Mouse (Mus musculus): Measurements from ENCODE around the gene Epb42. TPM values are rescaled to one million over a fixed set of nuclear protein-coding genes. Genes with fewer than 3 reads are reported as not detected.
"Not testable (repeated sequence)": the region's sequence is repeated elsewhere in the genome, so short reads cannot be mapped to it uniquely, and the experiment has no call there.

The Epb42 gene
- polyA plus RNA-seq, 1 experiment from 2014 or later: 7.6 TPM

DNA sequence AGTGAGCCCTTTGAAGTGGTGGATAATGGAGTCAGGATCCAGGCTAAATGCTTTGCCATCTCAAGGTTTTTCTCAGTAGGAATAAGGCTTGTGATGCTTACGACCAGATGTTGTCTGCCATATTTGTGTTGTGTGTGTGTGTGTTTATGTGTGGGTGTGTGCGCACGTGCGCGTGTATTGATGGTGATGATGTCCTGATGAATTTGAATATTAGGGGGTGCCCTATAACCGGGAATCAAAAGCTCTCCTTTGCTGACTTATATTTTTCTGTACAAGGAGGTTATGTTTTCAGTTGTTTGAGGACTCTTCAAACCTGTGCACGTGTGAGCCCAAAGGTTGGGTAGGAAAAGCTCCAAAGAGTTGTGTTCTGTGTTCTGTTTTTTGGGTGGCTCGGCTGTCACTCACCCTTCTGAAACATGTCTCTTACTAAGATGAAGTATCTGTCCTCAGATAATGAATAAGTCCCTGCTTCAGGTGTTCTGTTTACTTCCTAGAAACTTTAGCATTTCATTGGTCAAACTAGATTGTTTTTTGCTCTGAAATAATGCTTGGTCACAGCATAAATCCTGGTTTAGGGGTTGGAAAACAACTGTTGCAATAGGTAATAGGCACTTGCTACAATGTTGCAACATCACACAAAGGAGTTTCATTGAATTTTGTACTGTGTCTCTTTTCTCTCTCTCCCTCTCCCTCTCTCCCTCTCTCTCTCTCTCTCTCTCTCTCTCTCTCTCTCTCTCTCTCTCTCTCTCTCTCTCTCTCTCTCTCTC, 58.8 kb downstream of the Epb42 start:
- Histone ChIP-seq H3K36me3 (ENCODE audit: control insufficient read depth, insufficient read depth, low read length) (no peaks in the 10 kb centered on the region), H3K27me3 (ENCODE audit: control insufficient read depth, insufficient read depth, low read length) (no peaks in the 10 kb centered on the region), H3K9ac (ENCODE audit: low read length) (no peak overlapping the region), H3K27ac (ENCODE audit: low read depth, low read length) (no peak overlapping the region), H3K9me3 (ENCODE audit: control insufficient read depth, low read length) (no peaks in the 10 kb centered on the region), H3K4me2 (ENCODE audit: low read depth, low read length, severe bottlenecking) (peak overlapping the region; percentile 95), H3K4me3 (ENCODE audit: low read depth, low read length) (peak overlapping the region; percentile 77), H3K4me1 (replicated peaks; ENCODE audit: control insufficient read depth, insufficient read depth, low read length) (no peaks in the 10 kb centered on the region)
- WGBS: 80% methylated on average over 8 of the region's 8 CpGs
- ATAC-seq (replicated peaks; ENCODE audit: low FRiP score) (no peak), DNase-seq (ENCODE audit: low spot score) (no peak)

DNA sequence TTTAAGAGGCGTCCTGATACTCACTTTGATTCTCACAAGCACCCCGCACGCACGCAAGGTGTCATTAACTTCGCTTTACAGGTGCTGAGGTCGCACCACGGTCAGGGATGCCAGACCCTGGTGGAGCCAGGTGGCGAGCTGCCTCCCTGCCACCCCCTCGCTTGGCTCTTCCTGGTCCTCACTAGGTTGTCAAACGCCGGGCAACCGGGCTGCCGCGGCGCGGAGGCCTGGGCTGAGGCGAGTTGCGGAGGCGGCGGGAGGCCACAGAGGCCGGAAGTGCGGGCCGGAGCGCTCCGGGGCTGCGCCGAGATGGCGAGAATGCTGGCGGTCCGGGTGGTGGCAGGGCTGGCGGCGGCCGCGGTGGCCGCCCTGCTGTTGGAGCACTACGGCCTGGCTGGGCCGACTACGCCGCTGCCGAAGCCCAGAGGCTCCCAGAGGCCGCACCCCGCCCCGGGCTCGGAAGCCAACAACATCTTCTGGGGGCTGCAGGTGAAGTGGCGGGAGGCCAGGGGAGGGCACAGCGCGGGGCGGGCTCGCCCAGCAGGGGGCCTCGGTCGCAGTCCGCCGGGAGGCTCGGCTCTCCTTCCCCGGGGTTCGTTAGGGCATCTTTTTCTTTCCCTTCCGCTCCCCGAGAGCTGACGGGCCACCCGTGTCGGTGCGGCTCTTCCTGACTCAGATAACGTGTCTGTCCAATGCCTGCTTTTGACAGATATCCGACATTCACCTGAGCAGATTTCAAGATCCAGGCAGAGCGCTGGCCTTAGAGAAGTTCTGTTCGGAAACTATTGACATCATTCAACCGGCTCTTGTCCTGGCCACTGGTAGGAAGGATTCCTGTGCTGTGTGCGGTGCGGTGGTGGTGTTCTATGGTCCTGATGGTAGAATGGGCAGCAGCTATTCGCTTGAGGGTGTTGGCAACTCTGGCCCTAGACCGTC, 59.6 kb downstream of the Epb42 start, which contains the start of gene Tmem62:
Gene Tmem62 (plus strand): TSS at position 28 of the 936 bp plus-strand sequence.
- Histone ChIP-seq H3K9ac (ENCODE audit: low read length) (peak within 1 kb of the TSS; percentile 88), H3K4me3 (ENCODE audit: low read depth, low read length) (peak within 1 kb of the TSS; percentile 77), H3K4me2 (ENCODE audit: low read depth, low read length, severe bottlenecking) (peak within 1 kb of the TSS; percentile 95), H3K36me3 (ENCODE audit: control insufficient read depth, insufficient read depth, low read length) (no peaks in the 10 kb centered on the region), H3K4me1 (replicated peaks; ENCODE audit: control insufficient read depth, insufficient read depth, low read length) (no peaks in the 10 kb centered on the region), H3K27ac (ENCODE audit: low read depth, low read length) (no peak within 1 kb of the TSS), H3K9me3 (ENCODE audit: control insufficient read depth, low read length) (no peaks in the 10 kb centered on the region), H3K27me3 (ENCODE audit: control insufficient read depth, insufficient read depth, low read length) (no peaks in the 10 kb centered on the region)
- DNase-seq (ENCODE audit: low spot score) (peak; percentile 78), ATAC-seq (replicated peaks; ENCODE audit: low FRiP score) (peak; percentile 65)
- under 1% methylated on average over 67 of the region's 71 CpGs for WGBS

DNA sequence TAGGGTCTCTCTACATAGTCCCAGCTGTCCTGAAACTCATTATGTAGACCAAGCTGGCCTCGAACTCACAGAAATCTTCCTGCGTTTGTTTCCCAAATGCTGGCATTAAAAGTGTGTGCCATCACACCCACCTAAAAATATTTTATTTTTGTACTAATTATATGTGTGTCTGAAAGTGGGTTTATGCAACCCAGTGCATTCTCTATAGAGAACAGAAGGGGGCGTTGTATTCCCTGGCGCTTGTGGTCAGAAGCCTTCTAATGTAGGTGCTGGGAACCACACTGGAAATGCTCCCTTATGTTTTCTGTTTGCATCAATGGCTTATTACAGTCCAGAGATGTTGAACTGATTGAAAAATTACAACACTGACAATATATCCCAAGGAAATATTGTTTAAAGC, 60.6 kb downstream of the Epb42 start:
- H3K9ac ChIP-seq (ENCODE audit: low read length): no peak overlapping the region
- H3K9me3 ChIP-seq (ENCODE audit: control insufficient read depth, low read length): no peaks in the 10 kb centered on the region
- WGBS: 39% methylated on average over 4 of the region's 4 CpGs
- H3K36me3 ChIP-seq (ENCODE audit: control insufficient read depth, insufficient read depth, low read length): no peaks in the 10 kb centered on the region
- no peaks in the 10 kb centered on the region for H3K4me1 ChIP-seq (replicated peaks; ENCODE audit: control insufficient read depth, insufficient read depth, low read length)
- no peak for DNase-seq (ENCODE audit: low spot score)
- no peaks in the 10 kb centered on the region for H3K27me3 ChIP-seq (ENCODE audit: control insufficient read depth, insufficient read depth, low read length)
- H3K27ac ChIP-seq (ENCODE audit: low read depth, low read length): no peak overlapping the region
- ATAC-seq (replicated peaks; ENCODE audit: low FRiP score): no peak
- no peak overlapping the region for H3K4me2 ChIP-seq (ENCODE audit: low read depth, low read length, severe bottlenecking)
- no peak overlapping the region for H3K4me3 ChIP-seq (ENCODE audit: low read depth, low read length)

DNA sequence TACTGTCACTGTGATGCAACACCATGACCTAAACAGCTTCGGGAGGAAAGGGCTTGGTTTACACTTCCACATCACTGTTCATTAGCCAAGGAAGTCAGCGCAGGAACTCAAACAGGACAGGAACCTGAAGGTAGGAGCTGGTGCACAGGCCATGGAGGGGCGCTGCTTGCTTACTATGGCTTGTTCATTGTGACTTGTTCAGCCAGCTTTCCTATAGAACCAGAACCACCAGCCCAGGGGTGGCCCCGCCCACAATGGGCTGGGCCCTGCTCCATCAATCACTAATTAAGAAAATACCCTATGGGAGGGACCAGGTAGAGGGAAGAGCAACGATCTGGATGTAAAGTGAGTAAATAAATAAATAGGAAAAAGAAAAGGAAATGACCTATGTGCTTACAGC, 63.9 kb downstream of the Epb42 start:
- Histone ChIP-seq H3K27ac (ENCODE audit: low read depth, low read length) (no peak overlapping the region), H3K9ac (ENCODE audit: low read length) (no peak overlapping the region), H3K9me3 (ENCODE audit: control insufficient read depth, low read length) (no peaks in the 10 kb centered on the region), H3K4me2 (ENCODE audit: low read depth, low read length, severe bottlenecking) (no peak overlapping the region), H3K36me3 (ENCODE audit: control insufficient read depth, insufficient read depth, low read length) (no peaks in the 10 kb centered on the region), H3K4me1 (replicated peaks; ENCODE audit: control insufficient read depth, insufficient read depth, low read length) (no peaks in the 10 kb centered on the region; the same call in 1 of the 2 replicates), H3K27me3 (ENCODE audit: control insufficient read depth, insufficient read depth, low read length) (no peaks in the 10 kb centered on the region), H3K4me3 (ENCODE audit: low read depth, low read length) (no peak overlapping the region)
- DNase-seq (ENCODE audit: low spot score) (no peak), ATAC-seq (replicated peaks; ENCODE audit: low FRiP score) (no peak)
- WGBS: 16% methylated on average over 5 of the region's 5 CpGs

DNA sequence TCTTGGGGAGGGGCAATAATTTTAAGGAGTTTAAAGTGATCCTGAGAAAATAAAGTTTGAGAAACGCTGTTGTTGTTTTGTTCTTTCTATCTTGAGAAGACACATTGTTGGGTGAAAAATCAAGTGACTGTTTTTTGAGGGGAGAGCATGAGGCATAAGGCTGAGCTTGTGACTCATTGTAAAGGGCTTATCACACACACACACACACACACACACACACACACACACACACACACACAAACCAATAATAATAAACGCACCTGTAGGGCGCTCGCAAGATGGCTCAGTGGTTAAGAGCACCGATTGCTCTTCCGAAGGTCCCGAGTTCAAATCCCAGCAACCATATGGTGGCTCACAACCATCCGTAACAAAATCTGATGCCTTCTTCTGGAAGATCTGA, 64.6 kb downstream of the Epb42 start:
- H3K27ac ChIP-seq (ENCODE audit: low read depth, low read length); H3K9ac ChIP-seq (ENCODE audit: low read length); ATAC-seq (replicated peaks; ENCODE audit: low FRiP score); H3K27me3 ChIP-seq (ENCODE audit: control insufficient read depth, insufficient read depth, low read length); DNase-seq (ENCODE audit: low spot score); H3K4me2 ChIP-seq (ENCODE audit: low read depth, low read length, severe bottlenecking); H3K9me3 ChIP-seq (ENCODE audit: control insufficient read depth, low read length); H3K4me3 ChIP-seq (ENCODE audit: low read depth, low read length); H3K4me1 ChIP-seq (replicated peaks; ENCODE audit: control insufficient read depth, insufficient read depth, low read length); H3K36me3 ChIP-seq (ENCODE audit: control insufficient read depth, insufficient read depth, low read length): not testable (repeated sequence)
- 95% methylated on average over 8 of the region's 8 CpGs for WGBS

DNA sequence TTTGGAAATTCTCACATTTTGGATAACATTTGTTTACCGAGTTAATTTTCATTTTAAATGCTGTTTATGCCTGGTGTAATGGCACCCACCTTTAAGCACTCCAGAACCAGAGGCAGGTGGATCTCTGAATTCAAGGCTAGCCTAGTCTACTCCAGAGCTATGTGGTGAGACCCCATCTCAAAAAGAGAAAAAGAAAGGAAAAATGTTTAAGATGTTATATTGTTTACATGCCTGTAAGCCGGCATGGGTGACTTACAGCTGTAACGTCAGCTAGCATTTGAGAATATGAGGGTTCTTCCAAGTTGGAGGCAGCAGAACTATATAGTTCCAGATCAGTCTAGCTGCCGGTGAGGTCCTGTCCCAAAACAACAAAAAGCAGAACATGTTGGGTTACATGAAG, 65.1 kb downstream of the Epb42 start:
- no peak overlapping the region for H3K9ac ChIP-seq (ENCODE audit: low read length)
- no peaks in the 10 kb centered on the region for H3K9me3 ChIP-seq (ENCODE audit: control insufficient read depth, low read length)
- no peak overlapping the region for H3K4me2 ChIP-seq (ENCODE audit: low read depth, low read length, severe bottlenecking)
- no peak for DNase-seq (ENCODE audit: low spot score)
- no peak for ATAC-seq (replicated peaks; ENCODE audit: low FRiP score)
- WGBS: 95% methylated on average over 4 of the region's 4 CpGs
- H3K36me3 ChIP-seq (ENCODE audit: control insufficient read depth, insufficient read depth, low read length): no peaks in the 10 kb centered on the region
- H3K27me3 ChIP-seq (ENCODE audit: control insufficient read depth, insufficient read depth, low read length): no peaks in the 10 kb centered on the region
- H3K4me3 ChIP-seq (ENCODE audit: low read depth, low read length): no peak overlapping the region
- no peaks in the 10 kb centered on the region; the same call in 1 of the 2 replicates for H3K4me1 ChIP-seq (replicated peaks; ENCODE audit: control insufficient read depth, insufficient read depth, low read length)
- H3K27ac ChIP-seq (ENCODE audit: low read depth, low read length): no peak overlapping the region

DNA sequence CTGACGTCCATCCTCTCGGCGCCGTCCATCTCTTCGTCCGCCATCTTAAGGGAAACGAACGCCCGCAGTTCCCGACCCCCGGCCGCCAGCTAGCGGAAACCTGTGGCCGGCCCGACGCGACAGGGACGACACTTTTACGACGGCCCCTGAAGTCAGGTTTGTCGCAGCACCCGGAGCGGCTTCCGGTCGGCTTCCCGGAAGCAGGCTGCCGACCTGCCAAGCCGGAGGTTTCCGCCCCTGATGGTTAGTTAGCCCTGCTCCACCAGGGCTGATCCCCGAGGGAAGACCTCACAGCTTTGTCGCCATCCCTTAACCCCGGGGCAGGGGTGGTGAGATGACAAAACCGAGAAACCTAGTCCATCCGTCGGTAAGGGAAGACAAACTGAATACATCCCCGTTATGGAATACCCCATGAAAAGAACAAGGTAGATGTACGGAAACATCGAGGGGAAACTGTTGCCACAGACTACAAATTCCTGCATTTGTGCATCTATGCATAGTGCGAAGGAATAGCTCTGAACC, 66.3 kb downstream of the Epb42 start, which contains the start of gene Ubr1:
Gene Ubr1 (minus strand): TSS at position 157 of the 522 bp plus-strand sequence.
- peak; percentile 88 for ATAC-seq (replicated peaks; ENCODE audit: low FRiP score)
- peak within 1 kb of the TSS; percentile 86 for H3K4me3 ChIP-seq (ENCODE audit: low read depth, low read length)
- peak within 1 kb of the TSS; percentile 91 for H3K9ac ChIP-seq (ENCODE audit: low read length)
- H3K27me3 ChIP-seq (ENCODE audit: control insufficient read depth, insufficient read depth, low read length): no peaks in the 10 kb centered on the region
- H3K4me2 ChIP-seq (ENCODE audit: low read depth, low read length, severe bottlenecking): peak within 1 kb of the TSS; percentile 70
- no peaks in the 10 kb centered on the region; the same call in 1 of the 2 replicates for H3K4me1 ChIP-seq (replicated peaks; ENCODE audit: control insufficient read depth, insufficient read depth, low read length)
- WGBS: under 1% methylated on average over 39 of the region's 39 CpGs
- no peaks in the 10 kb centered on the region for H3K9me3 ChIP-seq (ENCODE audit: control insufficient read depth, low read length)
- H3K27ac ChIP-seq (ENCODE audit: low read depth, low read length): peak within 1 kb of the TSS; percentile 53
- H3K36me3 ChIP-seq (ENCODE audit: control insufficient read depth, insufficient read depth, low read length): no peaks in the 10 kb centered on the region
- peak; percentile 92 for DNase-seq (ENCODE audit: low spot score)

DNA sequence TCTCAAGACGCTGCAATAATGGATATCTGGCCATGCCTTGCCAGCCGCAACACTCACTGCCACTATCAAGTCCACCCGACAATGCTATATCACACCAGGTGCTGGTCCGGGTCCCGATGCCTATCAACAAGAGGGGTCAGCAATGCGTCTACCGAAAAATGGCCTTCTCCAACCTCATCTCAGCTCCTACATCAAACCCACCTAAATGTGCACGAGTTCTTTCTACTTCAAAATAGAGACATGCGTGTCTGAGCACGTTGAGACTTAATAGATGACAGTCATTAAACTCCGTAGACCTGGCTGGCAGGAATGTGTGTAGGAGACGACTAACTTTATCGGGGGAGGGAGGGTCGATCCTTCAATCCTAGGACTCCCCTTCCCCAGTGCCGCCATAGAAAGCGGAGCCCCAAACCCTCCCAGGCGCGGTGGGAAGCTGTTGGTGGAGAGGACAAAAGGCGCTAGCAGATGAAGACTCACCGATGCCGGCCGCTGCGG, 66.8 kb downstream of the Epb42 start:
- peak; percentile 55 for DNase-seq (ENCODE audit: low spot score)
- peak overlapping the region; percentile 91 for H3K9ac ChIP-seq (ENCODE audit: low read length)
- H3K9me3 ChIP-seq (ENCODE audit: control insufficient read depth, low read length): no peaks in the 10 kb centered on the region
- peak overlapping the region; percentile 53 for H3K27ac ChIP-seq (ENCODE audit: low read depth, low read length)
- under 1% methylated on average over 23 of the region's 23 CpGs for WGBS
- H3K36me3 ChIP-seq (ENCODE audit: control insufficient read depth, insufficient read depth, low read length): no peaks in the 10 kb centered on the region
- peak; percentile 37; the same call in 1 of the 2 replicates for ATAC-seq (replicated peaks; ENCODE audit: low FRiP score)
- H3K4me1 ChIP-seq (replicated peaks; ENCODE audit: control insufficient read depth, insufficient read depth, low read length): no peaks in the 10 kb centered on the region; the same call in 1 of the 2 replicates
- no peaks in the 10 kb centered on the region for H3K27me3 ChIP-seq (ENCODE audit: control insufficient read depth, insufficient read depth, low read length)
- H3K4me2 ChIP-seq (ENCODE audit: low read depth, low read length, severe bottlenecking): peak overlapping the region; percentile 70
- H3K4me3 ChIP-seq (ENCODE audit: low read depth, low read length): peak overlapping the region; percentile 86
